Comparison of ENCODE assay signal across 14 mouse cellular contexts in genomic region chr2:157010634-157011310, GRCm38 (mm10). TPM values are rescaled to one million over a fixed set of nuclear protein-coding genes. Genes with fewer than 3 reads are reported as not detected.
DNase-seq lines count a peak whose midpoint lies in the region; ATAC-seq and TF ChIP-seq lines count a peak whose summit lies in the region.
"Had no signal": no experiment of that assay in that cellular context is flagged by ENCODE, and none has a peak within 500 bp of the region (broad histone marks: within the 10 kb centered on the region; RNA-seq: fewer than 3 reads in every experiment).

No protein-coding gene starts in this region.

- no peak for TF ChIP-seq CTCF in gastrocnemius, adult 2 months (IDR thresholded peaks at IDR 0.05)
- no peak for TF ChIP-seq CTCF in lung, adult 2 months (IDR thresholded peaks at IDR 0.05; ENCODE audit: insufficient read depth, low read length)
- no peak for TF ChIP-seq CTCF in hindbrain, postnatal 0 days (IDR thresholded peaks at IDR 0.05; ENCODE audit: low read depth)

- peaks cover 23% of the 10 kb centered on the region for H3K36me3 ChIP-seq in lung, embryonic 15.5 days
- peaks cover 8% of the 10 kb centered on the region; the same call in 1 of the 2 replicates for H3K36me3 ChIP-seq in hindbrain, postnatal 0 days (ENCODE audit: insufficient read depth, low read length)
- H3K36me3 ChIP-seq in myocyte (ENCODE audit: control insufficient read depth, insufficient read depth), result peaks cover 4% of the 10 kb centered on the region

- TF ChIP-seq POLR2A in lung, adult 2 months (IDR thresholded peaks at IDR 0.05; ENCODE audit: borderline replicate concordance, extremely low read depth, low read depth, low read length), result no peak
- no peak for TF ChIP-seq POLR2A in myocyte (IDR thresholded peaks at IDR 0.05; ENCODE audit: insufficient read length, low read depth)

- H3ac ChIP-seq in myocyte (ENCODE audit: control insufficient read depth, insufficient read length), result no peak overlapping the region

- 0 out of 2 replicates have a peak overlapping the region, but pooled peaks have one; percentile 10 for H3K27ac ChIP-seq in gastrocnemius, adult 2 months
- H3K27ac ChIP-seq in lung, embryonic 15.5 days, result 0 out of 2 replicates have a peak overlapping the region, but pooled peaks have one; percentile 31
- H3K27ac ChIP-seq in hindbrain, postnatal 0 days, result peak overlapping the region; percentile 41; the same call in 1 of the 2 replicates
- H3K27ac ChIP-seq: heart, embryonic 15.5 days had no signal

- H3K4me1 ChIP-seq in lung, embryonic 15.5 days, result peaks cover 29% of the 10 kb centered on the region
- peaks cover 5% of the 10 kb centered on the region; the same call in 1 of the 2 replicates for H3K4me1 ChIP-seq in lung, adult 2 months (ENCODE audit: control insufficient read depth, insufficient read depth, low read length)
- H3K4me1 ChIP-seq in hindbrain, postnatal 0 days (ENCODE audit: insufficient read depth, low read length), result peaks cover 9% of the 10 kb centered on the region; the same call in 1 of the 2 replicates

- H3K4me2 ChIP-seq in lung, embryonic 15.5 days, result no peak overlapping the region
- H3K4me2 ChIP-seq in hindbrain, postnatal 0 days (ENCODE audit: low read depth, low read length), result no peak overlapping the region
- no peak overlapping the region for H3K4me2 ChIP-seq in myocyte (ENCODE audit: low read depth)
- H3K4me2 ChIP-seq: heart, embryonic 15.5 days had no signal

- H3K79me2 ChIP-seq in myocyte (ENCODE audit: control insufficient read depth, insufficient read depth), result peaks cover 8% of the 10 kb centered on the region

- no peaks in the 10 kb centered on the region for H3K9me3 ChIP-seq in lung, embryonic 15.5 days
- H3K9me3 ChIP-seq in hindbrain, postnatal 0 days (ENCODE audit: low read length), result no peaks in the 10 kb centered on the region
- H3K9me3 ChIP-seq: heart, embryonic 15.5 days had no signal

- H3K9ac ChIP-seq in lung, embryonic 15.5 days, result no peak overlapping the region
- no peak overlapping the region for H3K9ac ChIP-seq in hindbrain, postnatal 0 days (replicated peaks; ENCODE audit: low read length)
- H3K9ac ChIP-seq: heart, embryonic 15.5 days had no signal

- H3K4me3 ChIP-seq in gastrocnemius, adult 2 months, result no peak overlapping the region
- H3K4me3 ChIP-seq in lung, embryonic 15.5 days, result no peak overlapping the region
- no peak overlapping the region for H3K4me3 ChIP-seq in lung, adult 2 months (replicated peaks; ENCODE audit: extremely low read depth, low read depth, low read length)
- H3K4me3 ChIP-seq in hindbrain, postnatal 0 days (ENCODE audit: low read length), result no peak overlapping the region
- H3K4me3 ChIP-seq in myocyte, result no peak overlapping the region
- H3K4me3 ChIP-seq: erythroblast, embryonic 14.5 days; heart, embryonic 15.5 days had no signal

- no peak for DNase-seq in gastrocnemius, adult 2 months
- no peak for DNase-seq in gastrocnemius, postnatal 36 days
- DNase-seq in lung, adult 2 months, result no peak
- peak; percentile 20 for DNase-seq in hindbrain, postnatal 0 days (ENCODE audit: low spot score)
- DNase-seq in spleen, adult 18-20 months, result no peak
- no peak for DNase-seq in MN1 (ENCODE audit: low spot score)
- DNase-seq: adrenal gland, postnatal 10 days; cerebellum, adult 18-20 months; kidney, adult 18-20 months; right cerebral cortex, postnatal 4 days had no signal

- intact Hi-C loops in gastrocnemius, adult 2 months (cut with DNase I), result no loop called here
- intact Hi-C loops in gastrocnemius, postnatal 36 days (cut with DNase I), result no loop called here

- 0 out of 2 replicates have a peak, but pooled peaks have one; percentile 6 for ATAC-seq in lung, embryonic 15.5 days (ENCODE audit: borderline replicate concordance, extremely low read depth, low FRiP score, low TSS enrichment)
- ATAC-seq in hindbrain, postnatal 0 days, result no peak

- WGBS in lung, embryonic 15.5 days, result 27% methylated on average over 11 of the region's 11 CpGs
- WGBS in lung, adult 2 months, result 20% methylated on average over 11 of the region's 11 CpGs
- 40% methylated on average over 11 of the region's 11 CpGs for WGBS in hindbrain, postnatal 0 days

- no peaks in the 10 kb centered on the region for H3K27me3 ChIP-seq in lung, embryonic 15.5 days
- no peaks in the 10 kb centered on the region for H3K27me3 ChIP-seq in hindbrain, postnatal 0 days (ENCODE audit: insufficient read depth, low read length)
- H3K27me3 ChIP-seq in myocyte (ENCODE audit: control insufficient read depth, insufficient read depth, insufficient read length), result no peaks in the 10 kb centered on the region
- H3K27me3 ChIP-seq: heart, embryonic 15.5 days had no signal

TF ChIP-seq in myocyte, 11 proteins besides CTCF, POLR2A, EP300 and RAD21:
- no peak for TF ChIP-seq MYOD1 (IDR thresholded peaks at IDR 0.05; ENCODE audit: control insufficient read depth in 1 of 3, insufficient read length in 2 of 3, low read depth in 2 of 3)
- no peak for TF ChIP-seq MYOG (IDR thresholded peaks at IDR 0.05; ENCODE audit: control insufficient read depth in 1 of 3, insufficient read depth in 1 of 3, insufficient read length in 2 of 3, low read depth in 2 of 3)
- no peak for TF ChIP-seq TCF3 (IDR thresholded peaks at IDR 0.05; ENCODE audit: insufficient read length, low read depth)
- peak; percentile 64 for TF ChIP-seq POLR2AphosphoS2 (IDR thresholded peaks at IDR 0.05; ENCODE audit: insufficient read length, low read depth)
- TF ChIP-seq SRF (IDR thresholded peaks at IDR 0.05; ENCODE audit: control insufficient read depth, insufficient read length, low read depth), result no peak
- no peak for TF ChIP-seq REST (IDR thresholded peaks at IDR 0.05; ENCODE audit: insufficient read depth, insufficient read length)
TF ChIP-seq in myocyte: peak in this region for 1.

RNA-seq across cellular contexts. Expression of gene Dsn1, which starts 3.8 kb away (rescaled TPM):
- 1 to 10 TPM; 1.2 to 1.6 TPM for total RNA-seq in gastrocnemius, adult 2 months (2021)
- 1 to 10 TPM; 1.2 to 1.3 TPM for total RNA-seq in gastrocnemius, postnatal 36 days (2021)
- polyA plus RNA-seq in lung, embryonic 15.5 days (2015; fragmentation: Nextera tagmentation; extraction: Ambion mirVana), result 39.0 and 40.9 TPM in 2 replicates
- polyA plus RNA-seq in lung, adult 2 months (2012; rRNA removed), result 1.2 and 1.8 TPM in 2 replicates
- 6.3 and 9.5 TPM in 2 replicates for total RNA-seq in hindbrain, postnatal 0 days (2014; rRNA removed)
- polyA plus RNA-seq in hindbrain, postnatal 0 days (2015; fragmentation: Nextera tagmentation; extraction: Ambion mirVana), result 11.9 and 12.7 TPM in 2 replicates
- 4.8 TPM for polyA plus RNA-seq in myocyte (2012; fragmentation: generic; extraction: Trizol)

RNA-seq across cellular contexts. Expression of gene Ndrg3, which starts 18.9 kb away (rescaled TPM):
- 10 to 100 TPM; 31.9 to 33.4 TPM for total RNA-seq in gastrocnemius, adult 2 months (2021)
- total RNA-seq in gastrocnemius, postnatal 36 days (2021), result 10 to 100 TPM; 25.1 TPM
- 43.2 and 49.7 TPM in 2 replicates for polyA plus RNA-seq in lung, embryonic 15.5 days (2015; fragmentation: Nextera tagmentation; extraction: Ambion mirVana)
- 32.9 and 41.7 TPM in 2 replicates for polyA plus RNA-seq in lung, adult 2 months (2012; rRNA removed)
- 177 and 183 TPM in 2 replicates for total RNA-seq in hindbrain, postnatal 0 days (2014; rRNA removed)
- 162 and 167 TPM in 2 replicates for polyA plus RNA-seq in hindbrain, postnatal 0 days (2015; fragmentation: Nextera tagmentation; extraction: Ambion mirVana)
- 34.0 TPM for polyA plus RNA-seq in myocyte (2012; fragmentation: generic; extraction: Trizol)
